Mouse (Mus musculus) intestine, postnatal 0 days (tissue): Measurements from ENCODE around the gene Ckap2l. TPM values are rescaled to one million over a fixed set of nuclear protein-coding genes. Genes with fewer than 3 reads are reported as not detected.

Experiments used
- ATAC-seq: fragments of 200-750 bp; cut with Nextera tagmentation; 2 replicates; pipeline ENCODE4 v1.8.0; 2017; ENCODE audit warnings: mild to moderate bottlenecking, moderate TSS enrichment, moderate library complexity
- H3K27ac ChIP-seq: fragments of 300-500 bp; sonication (generic); 2 replicates; pipeline ENCODE4 v1.5.1; 2014; ENCODE audit warnings: mild to moderate bottlenecking, low read depth, low read length, moderate library complexity
- H3K27me3 ChIP-seq: fragments of 300-500 bp; sonication (generic); replicated peaks from 2 replicates; pipeline ENCODE4 v1.6.1; 2014; ENCODE audit warnings: low read length, mixed read lengths; ENCODE audit not compliant: control insufficient read depth, insufficient read depth
- H3K36me3 ChIP-seq: fragments of 300-500 bp; sonication (generic); 2 replicates; pipeline ENCODE4 v1.6.1; 2014; ENCODE audit warnings: mild to moderate bottlenecking, moderate library complexity; ENCODE audit not compliant: control insufficient read depth, insufficient read depth
- H3K4me1 ChIP-seq: fragments of 300-500 bp; sonication (generic); replicated peaks from 2 replicates; pipeline ENCODE4 v1.6.1; 2014; ENCODE audit warnings: antibody characterized with exemption, low read length, mixed read lengths; ENCODE audit not compliant: control insufficient read depth, insufficient read depth
- H3K4me2 ChIP-seq: fragments of 300-500 bp; sonication (generic); replicated peaks from 2 replicates; pipeline ENCODE4 v1.6.1; 2014; ENCODE audit warnings: low read depth, mild to moderate bottlenecking, moderate library complexity
- H3K4me3 ChIP-seq: fragments of 300-500 bp; sonication (generic); 2 replicates; pipeline ENCODE4 v1.5.1; 2014; ENCODE audit warnings: low read depth, low read length
- H3K9ac ChIP-seq: fragments of 300-500 bp; sonication (generic); 2 replicates; pipeline ENCODE4 v1.6.1; 2014; ENCODE audit warnings: mild to moderate bottlenecking, low read depth, low read length
- H3K9me3 ChIP-seq: fragments of 300-500 bp; sonication (generic); 2 replicates; pipeline ENCODE4 v1.6.1; 2016; ENCODE audit warnings: mixed run types; ENCODE audit not compliant: control insufficient read depth
- CTCF ChIP-seq: sonication (generic); IDR thresholded peaks from 2 replicates; pipeline ENCODE4 v1.5.1; 2016; ENCODE audit warnings: low read depth, mild to moderate bottlenecking, control low read depth, antibody characterized with exemption, moderate library complexity
- WGBS: fragments of 180-500 bp; shearing (Covaris S2); extraction: QIAGEN DNeasy Blood & Tissue Kit; methylation state at CpG from one replicate; pipeline ENCODE4 v1.1.7; 2014; 5-methylcytosine and 5-hydroxymethylcytosine counted together
- polyA plus RNA-seq: library from polyadenylated mRNA; unstranded; fragments of >200 nt; fragmentation: Nextera tagmentation; extraction: Ambion mirVana; gene quantifications from 2 replicates; pipeline ENCODE4 v1.2.1, GENCODE M21; 2015

Gene Ckap2l
- polyA plus RNA-seq, 1 experiment from 2014 or later = 11.0 TPM

- H3K4me2 ChIP-seq = no peak overlapping the region
- no peaks in the 10 kb centered on the region for H3K27me3 ChIP-seq
- no peak for TF ChIP-seq CTCF
- H3K9ac ChIP-seq = no peak overlapping the region
- no peak for ATAC-seq
- no peak overlapping the region for H3K27ac ChIP-seq
- H3K4me3 ChIP-seq = no peak overlapping the region
- WGBS = 70% methylated on average over 4 of the region's 4 CpGs
- no peaks in the 10 kb centered on the region for H3K36me3 ChIP-seq
- H3K4me1 ChIP-seq = 0 out of 2 replicates have a peak, but pooled peaks cover 11% of the 10 kb centered on the region
- H3K9me3 ChIP-seq = no peaks in the 10 kb centered on the region
These were observed 68.4 kb downstream of the Ckap2l start for GRCm38 (mm10) chr2:129228571-129228970.

DNA sequence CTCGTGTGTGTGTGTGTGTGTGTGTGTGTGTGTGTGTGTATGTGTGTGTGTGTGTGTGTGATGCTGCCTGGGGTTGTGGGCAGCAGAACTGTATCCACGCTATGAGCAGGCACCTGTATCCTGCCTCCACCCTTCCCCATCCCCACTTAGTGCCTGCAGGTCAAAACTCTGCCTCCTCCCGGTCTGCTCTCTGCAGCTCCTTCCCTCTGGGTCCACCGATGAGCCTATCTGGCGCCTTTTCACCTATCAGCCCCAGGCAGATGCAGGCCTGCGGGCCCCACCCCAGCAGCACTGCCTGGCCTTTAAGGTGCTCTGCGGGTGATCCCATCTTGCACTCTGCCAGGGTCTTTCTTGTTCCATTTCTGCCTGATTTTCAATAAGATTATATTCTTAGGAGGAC is 69.3 kb downstream of the Ckap2l start:
- ATAC-seq = no peak

DNA sequence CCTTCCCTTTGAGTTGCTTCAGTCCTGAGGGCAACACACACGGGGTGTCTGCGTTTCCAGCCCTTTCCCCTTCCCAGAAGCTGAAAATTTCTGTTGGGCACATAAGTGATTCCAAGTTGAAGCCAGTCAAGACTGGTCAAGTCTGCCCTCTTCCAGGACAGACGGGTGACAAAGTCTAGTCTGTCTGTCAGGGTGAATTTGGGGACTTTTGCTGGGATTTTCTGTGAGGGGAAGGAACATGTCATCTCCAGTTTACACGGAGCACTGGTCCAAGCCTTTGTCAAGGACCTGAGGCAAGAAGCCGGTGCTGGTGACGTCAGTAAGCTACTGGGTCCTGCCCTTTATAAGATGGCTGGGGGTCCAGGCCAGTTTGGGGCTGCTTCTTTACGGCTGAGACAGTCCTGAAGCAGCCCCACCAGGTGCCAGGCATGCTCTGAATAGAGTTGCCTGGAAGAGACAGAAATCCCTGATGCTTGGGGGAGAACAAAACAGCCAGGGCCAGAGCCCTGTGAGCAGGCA is 69.9 kb downstream of the Ckap2l start:
- no peak overlapping the region for H3K27ac ChIP-seq
- H3K9me3 ChIP-seq = no peaks in the 10 kb centered on the region
- no peak for ATAC-seq
- WGBS = 91% methylated on average over 7 of the region's 7 CpGs
- TF ChIP-seq CTCF = no peak
- no peak overlapping the region for H3K4me2 ChIP-seq
- no peaks in the 10 kb centered on the region for H3K27me3 ChIP-seq
- H3K4me3 ChIP-seq = no peak overlapping the region
- no peaks in the 10 kb centered on the region for H3K36me3 ChIP-seq
- 0 out of 2 replicates have a peak, but pooled peaks cover 3% of the 10 kb centered on the region for H3K4me1 ChIP-seq
- no peak overlapping the region for H3K9ac ChIP-seq

More for the DNA sequence above, 69.3 kb downstream of the Ckap2l start:
- no peak overlapping the region for H3K4me2 ChIP-seq
- no peaks in the 10 kb centered on the region for H3K9me3 ChIP-seq
- TF ChIP-seq CTCF = no peak
- 0 out of 2 replicates have a peak, but pooled peaks cover 5% of the 10 kb centered on the region for H3K4me1 ChIP-seq
- 77% methylated on average over 6 of the region's 7 CpGs for WGBS
- H3K9ac ChIP-seq = no peak overlapping the region
- H3K27ac ChIP-seq = no peak overlapping the region
- no peaks in the 10 kb centered on the region for H3K27me3 ChIP-seq
- no peaks in the 10 kb centered on the region for H3K36me3 ChIP-seq
- H3K4me3 ChIP-seq = no peak overlapping the region

DNA sequence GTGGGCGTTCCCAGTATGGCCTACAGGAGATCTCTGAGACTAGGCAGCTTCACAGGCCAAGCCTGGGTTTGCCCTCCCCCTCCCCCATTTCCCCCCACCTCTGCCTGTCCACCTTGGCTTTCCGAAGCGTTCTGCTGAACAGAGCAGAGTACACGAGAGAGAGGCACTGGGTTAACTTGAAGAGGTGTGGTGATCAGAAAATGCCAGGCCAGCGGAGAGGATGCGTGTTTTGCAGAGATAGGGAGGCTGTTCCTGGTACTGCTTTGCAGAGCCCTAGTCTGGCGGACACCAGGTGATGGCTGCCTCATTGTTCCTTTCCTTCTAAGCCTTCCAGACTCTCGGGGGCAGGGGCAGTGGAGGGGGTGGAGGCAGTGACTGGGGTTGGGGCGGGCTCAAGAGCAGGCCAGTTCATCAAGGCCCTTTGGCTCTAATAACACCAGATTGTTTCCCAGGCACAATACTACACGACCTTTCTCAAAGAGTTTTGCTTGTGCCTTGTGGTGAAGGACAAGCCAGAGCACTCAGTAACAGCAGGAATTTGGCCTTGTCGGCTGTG is 70.6 kb downstream of the Ckap2l start:
- ATAC-seq = no peak
- Histone ChIP-seq H3K4me2 (no peak overlapping the region), H3K4me1 (no peaks in the 10 kb centered on the region), H3K9me3 (no peaks in the 10 kb centered on the region), H3K4me3 (no peak overlapping the region), H3K27ac (no peak overlapping the region), H3K27me3 (no peaks in the 10 kb centered on the region), H3K9ac (no peak overlapping the region), H3K36me3 (no peaks in the 10 kb centered on the region)
- TF ChIP-seq CTCF = no peak
- 70% methylated on average over 11 of the region's 11 CpGs for WGBS

- no peak overlapping the region for H3K4me3 ChIP-seq
- no peak overlapping the region for H3K27ac ChIP-seq
- H3K9me3 ChIP-seq = no peaks in the 10 kb centered on the region
- 88% methylated on average over 17 of the region's 17 CpGs for WGBS
- no peaks in the 10 kb centered on the region for H3K36me3 ChIP-seq
- no peak for ATAC-seq
- TF ChIP-seq CTCF = no peak
- no peaks in the 10 kb centered on the region for H3K4me1 ChIP-seq
- no peak overlapping the region for H3K4me2 ChIP-seq
- no peaks in the 10 kb centered on the region for H3K27me3 ChIP-seq
- no peak overlapping the region for H3K9ac ChIP-seq
These were observed 71.7 kb downstream of the Ckap2l start for GRCm38 (mm10) chr2:129225251-129225819.

DNA sequence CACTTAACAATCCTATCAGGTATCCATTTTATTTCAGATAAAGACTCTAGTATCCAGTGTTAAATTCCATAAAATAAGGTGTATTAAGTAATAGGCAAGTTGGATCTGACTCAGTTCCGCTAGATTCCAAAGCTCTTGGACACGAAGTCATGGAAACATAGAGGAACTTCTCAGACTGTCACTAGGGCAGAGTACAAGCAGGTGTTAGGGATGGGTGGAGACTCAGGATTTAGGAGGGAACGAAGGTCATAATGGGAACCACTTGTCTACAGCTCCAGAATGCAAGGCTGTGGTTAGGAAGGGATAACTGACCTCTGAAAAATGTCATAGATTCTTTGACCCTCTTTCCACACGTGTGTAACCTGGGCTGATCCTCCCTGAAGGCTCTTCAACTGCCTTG is 72.8 kb downstream of the Ckap2l start:
- Histone ChIP-seq H3K4me1 (no peaks in the 10 kb centered on the region), H3K4me3 (no peak overlapping the region), H3K9me3 (no peaks in the 10 kb centered on the region), H3K9ac (no peak overlapping the region), H3K36me3 (no peaks in the 10 kb centered on the region), H3K27ac (no peak overlapping the region), H3K4me2 (no peak overlapping the region), H3K27me3 (no peaks in the 10 kb centered on the region)
- no peak for TF ChIP-seq CTCF
- ATAC-seq = peak; percentile 75
- 39% methylated on average over 4 of the region's 4 CpGs for WGBS
